In genomic region chr2:106081951-106082350, GRCm38 (mm10) we compare ENCODE assay signal across 8 mouse cellular contexts.
DNase-seq lines count a peak whose midpoint lies in the region; ATAC-seq and TF ChIP-seq lines count a peak whose summit lies in the region.

No protein-coding gene starts in this region.

- no peak overlapping the region for H3K9ac ChIP-seq in forebrain, embryonic 11.5 days (ENCODE audit: low read length)
- no peak overlapping the region for H3K9ac ChIP-seq in limb, embryonic 11.5 days (ENCODE audit: low read length)

- TF ChIP-seq CTCF in brain, embryonic 14.5 days (IDR thresholded peaks at IDR 0.05; ENCODE audit: borderline replicate concordance, extremely low read depth, insufficient read depth, insufficient read length), result peak; percentile 97

- H3K4me3 ChIP-seq in forebrain, embryonic 11.5 days (ENCODE audit: low read depth, low read length), result no peak overlapping the region
- H3K4me3 ChIP-seq in limb, embryonic 11.5 days (ENCODE audit: low read depth, low read length), result no peak overlapping the region

- no peak for ATAC-seq in forebrain, embryonic 11.5 days (replicated peaks; ENCODE audit: low FRiP score)
- peak; percentile 63; the same call in 1 of the 2 replicates for ATAC-seq in limb, embryonic 11.5 days (ENCODE audit: insufficient number of reproducible peaks, low FRiP score, low TSS enrichment, low read depth)

- H3K9me3 ChIP-seq in forebrain, embryonic 11.5 days (ENCODE audit: control insufficient read depth, low read length), result no peaks in the 10 kb centered on the region
- H3K9me3 ChIP-seq in limb, embryonic 11.5 days (ENCODE audit: control insufficient read depth, low read length), result no peaks in the 10 kb centered on the region

- no peak for TF ChIP-seq POLR2A in brain, embryonic 14.5 days (IDR thresholded peaks at IDR 0.05; ENCODE audit: borderline replicate concordance, extremely low read depth, insufficient read depth, insufficient read length, poor library complexity, severe bottlenecking)

- DNase-seq in ovary, postnatal 10 days (ENCODE audit: low spot score), result peak; percentile 35
- no peak for DNase-seq in ovary, adult 18-20 months (ENCODE audit: low spot score)
- peak; percentile 90 for DNase-seq in brain, embryonic 14.5 days (ENCODE audit: low read depth)
- peak; percentile 93 for DNase-seq in forebrain, embryonic 11.5 days (ENCODE audit: low spot score)
- peak; percentile 50 for DNase-seq in induced T-regulatory cell, adult 2 months (ENCODE audit: low read depth)
- peak; percentile 91 for DNase-seq in limb, embryonic 11.5 days (ENCODE audit: low spot score)
- DNase-seq in retina, postnatal 1 day, result peak; percentile 87
- peak; percentile 62 for DNase-seq in urinary bladder, postnatal 25 days (ENCODE audit: low spot score)

- no peak overlapping the region for H3K4me2 ChIP-seq in forebrain, embryonic 11.5 days (ENCODE audit: low read depth, low read length, severe bottlenecking)
- H3K4me2 ChIP-seq in limb, embryonic 11.5 days (ENCODE audit: low read depth, severe bottlenecking), result no peak overlapping the region

- peaks cover 5% of the 10 kb centered on the region; the same call in 1 of the 2 replicates for H3K27me3 ChIP-seq in forebrain, embryonic 11.5 days (ENCODE audit: control insufficient read depth, insufficient read depth, low read length)
- H3K27me3 ChIP-seq in limb, embryonic 11.5 days (ENCODE audit: control insufficient read depth, insufficient read depth, low read length), result no peaks in the 10 kb centered on the region

- under 1% methylated on average over 7 of the region's 7 CpGs for WGBS in forebrain, embryonic 11.5 days
- WGBS in limb, embryonic 11.5 days, result 5% methylated on average over 7 of the region's 7 CpGs

- no peaks in the 10 kb centered on the region for H3K36me3 ChIP-seq in forebrain, embryonic 11.5 days (ENCODE audit: control insufficient read depth, insufficient read depth, low read length)
- H3K36me3 ChIP-seq in limb, embryonic 11.5 days (ENCODE audit: control insufficient read depth, insufficient read depth, low read length), result no peaks in the 10 kb centered on the region

- H3K4me1 ChIP-seq in forebrain, embryonic 11.5 days (replicated peaks; ENCODE audit: control insufficient read depth, insufficient read depth, low read length), result peaks cover 4% of the 10 kb centered on the region; the same call in 1 of the 2 replicates
- no peaks in the 10 kb centered on the region for H3K4me1 ChIP-seq in limb, embryonic 11.5 days (ENCODE audit: control insufficient read depth, insufficient read depth, low read length)

- no peak overlapping the region for H3K27ac ChIP-seq in forebrain, embryonic 11.5 days (ENCODE audit: low read depth, low read length)
- no peak overlapping the region for H3K27ac ChIP-seq in limb, embryonic 11.5 days (replicated peaks; ENCODE audit: low read depth, low read length)
